Mouse (Mus musculus) neural tube, embryonic 11.5 days (tissue): ENCODE measurements around the gene Scamp3. TPM values are rescaled to one million over a fixed set of nuclear protein-coding genes. Genes with fewer than 3 reads are reported as not detected.
"Not testable (repeated sequence)": the region's sequence is repeated elsewhere in the genome, so short reads cannot be mapped to it uniquely, and the experiment has no call there.

Experiments used
- ATAC-seq: fragments of 200-750 bp; cut with Nextera tagmentation; 2 replicates; pipeline ENCODE4 v1.8.0; 2017; ENCODE audit warnings: moderate number of reproducible peaks, mild to moderate bottlenecking, moderate TSS enrichment, moderate library complexity; ENCODE audit not compliant: insufficient read depth, low FRiP score, low TSS enrichment
- DNase-seq: peaks from one replicate; pipeline ENCODE4 v3.0.0-alpha.2; 2015; ENCODE audit warnings: low spot score
- H3K27ac ChIP-seq: fragments of 300-500 bp; sonication (generic); 2 replicates; pipeline ENCODE4 v1.5.1; 2014; ENCODE audit warnings: low read depth, mild to moderate bottlenecking, low read length
- H3K27me3 ChIP-seq: fragments of 300-500 bp; sonication (generic); 2 replicates; pipeline ENCODE4 v1.6.1; 2014; ENCODE audit warnings: mild to moderate bottlenecking, low read length, mixed read lengths; ENCODE audit not compliant: control insufficient read depth, insufficient read depth
- H3K36me3 ChIP-seq: fragments of 300-500 bp; sonication (generic); 2 replicates; pipeline ENCODE4 v1.6.1; 2014; ENCODE audit warnings: mild to moderate bottlenecking, low read length, moderate library complexity, mixed read lengths; ENCODE audit not compliant: control insufficient read depth, insufficient read depth
- H3K4me1 ChIP-seq: fragments of 300-500 bp; sonication (generic); 2 replicates; pipeline ENCODE4 v1.6.1; 2014; ENCODE audit warnings: low read length, mixed read lengths; ENCODE audit not compliant: control insufficient read depth, insufficient read depth
- H3K4me2 ChIP-seq: fragments of 300-500 bp; sonication (generic); 2 replicates; pipeline ENCODE4 v1.6.1; 2014; ENCODE audit warnings: low read depth, mild to moderate bottlenecking, moderate library complexity
- H3K4me3 ChIP-seq: fragments of 300-500 bp; sonication (generic); 2 replicates; pipeline ENCODE4 v1.5.1; 2014; ENCODE audit warnings: low read depth, low read length
- H3K9ac ChIP-seq: fragments of 300-500 bp; sonication (generic); 2 replicates; pipeline ENCODE4 v1.6.1; 2014; ENCODE audit warnings: mild to moderate bottlenecking, low read length
- H3K9me3 ChIP-seq: fragments of 300-500 bp; sonication (generic); 2 replicates; pipeline ENCODE4 v1.6.1; 2016; ENCODE audit warnings: low read length; ENCODE audit not compliant: control insufficient read depth
- WGBS: fragments of 180-500 bp; shearing (Covaris S2); extraction: QIAGEN DNeasy Blood & Tissue Kit; methylation state at CpG from one replicate; pipeline ENCODE4 v1.1.7; 2014; 5-methylcytosine and 5-hydroxymethylcytosine counted together
- polyA plus RNA-seq: library from polyadenylated mRNA; unstranded; fragments of >200 nt; fragmentation: Nextera tagmentation; extraction: Ambion mirVana; gene quantifications from 2 replicates; pipeline ENCODE4 v1.2.1, GENCODE M21; 2014

Scamp3 gene
- polyA plus RNA-seq, 1 experiment from 2014 or later, result 92.8 TPM

GRCm38 (mm10) chr3:89159211-89159610 lies 18.1 kb upstream of the Scamp3 start:
- peak overlapping the region; percentile 99 for H3K4me2 ChIP-seq
- H3K9ac ChIP-seq, result peak overlapping the region; percentile 67
- DNase-seq (peak; percentile 69), ATAC-seq (no peak; the same call in 1 of the 2 replicates)
- H3K27ac ChIP-seq, result no peak overlapping the region
- peaks cover 4% of the 10 kb centered on the region; the same call in 1 of the 2 replicates for H3K27me3 ChIP-seq
- no peaks in the 10 kb centered on the region for H3K9me3 ChIP-seq
- WGBS, result 2% methylated on average over 13 of the region's 13 CpGs
- H3K4me1 ChIP-seq, result peaks cover 7% of the 10 kb centered on the region
- H3K36me3 ChIP-seq, result no peaks in the 10 kb centered on the region
- peak overlapping the region; percentile 68 for H3K4me3 ChIP-seq

GRCm38 (mm10) chr3:89159616-89160344 lies 17.5 kb upstream of the Scamp3 start, which contains the start of gene Hcn3:
Gene Hcn3 (minus strand): TSS chr3:89160196.
- Histone ChIP-seq H3K27ac (no peak within 1 kb of the TSS), H3K36me3 (no peaks in the 10 kb centered on the region), H3K4me1 (peaks cover 7% of the 10 kb centered on the region), H3K4me3 (peak within 1 kb of the TSS; percentile 68), H3K9ac (peak within 1 kb of the TSS; percentile 67), H3K9me3 (no peaks in the 10 kb centered on the region), H3K4me2 (peak within 1 kb of the TSS; percentile 99), H3K27me3 (peaks cover 4% of the 10 kb centered on the region; the same call in 1 of the 2 replicates)
- ATAC-seq (peak; percentile 74), DNase-seq (peak; percentile 85)
- under 1% methylated on average over 54 of the region's 66 CpGs for WGBS

GRCm38 (mm10) chr3:89161207-89161606 lies 16.1 kb upstream of the Scamp3 start:
- H3K4me3 ChIP-seq, H3K4me2 ChIP-seq, H3K27ac ChIP-seq, H3K27me3 ChIP-seq, H3K36me3 ChIP-seq, DNase-seq, ATAC-seq, H3K9ac ChIP-seq, H3K9me3 ChIP-seq: not testable (repeated sequence)
- H3K4me1 ChIP-seq, result peaks cover 15% of the 10 kb centered on the region

DNA sequence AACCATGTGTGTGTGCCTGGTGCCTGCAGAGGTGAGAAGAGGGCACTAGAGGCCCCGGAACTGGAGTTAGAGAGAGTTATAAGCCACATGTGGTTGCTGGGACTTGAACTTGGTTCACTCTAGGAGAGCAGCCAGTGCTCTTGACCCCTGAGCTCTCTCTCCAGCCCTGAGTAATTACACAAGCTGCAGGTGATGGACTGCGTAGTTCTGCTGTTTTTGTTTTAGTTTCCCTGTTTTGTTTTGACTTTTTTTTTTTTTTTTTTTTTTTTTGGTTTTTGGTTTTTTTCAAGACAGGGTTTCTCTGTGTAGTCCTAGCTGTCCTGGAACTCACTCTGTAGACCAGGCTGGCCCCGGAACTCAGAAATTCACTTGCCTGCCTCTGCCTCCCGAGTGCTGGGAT lies 15.5 kb upstream of the Scamp3 start:
- ATAC-seq, result no peak

GRCm38 (mm10) chr3:89163123-89163522 lies 14.2 kb upstream of the Scamp3 start:
- no peaks in the 10 kb centered on the region; the same call in 1 of the 2 replicates for H3K36me3 ChIP-seq
- ATAC-seq, result no peak
- no peak overlapping the region for H3K4me2 ChIP-seq
- DNase-seq, result no peak
- H3K9ac ChIP-seq, result no peak overlapping the region
- peaks cover 15% of the 10 kb centered on the region for H3K4me1 ChIP-seq
- no peaks in the 10 kb centered on the region for H3K9me3 ChIP-seq
- H3K4me3 ChIP-seq, result no peak overlapping the region
- H3K27me3 ChIP-seq, result peaks cover 4% of the 10 kb centered on the region; the same call in 1 of the 2 replicates
- H3K27ac ChIP-seq, result no peak overlapping the region
- 79% methylated on average over 1 of the region's 1 CpGs for WGBS

More for the DNA sequence above, 15.5 kb upstream of the Scamp3 start:
- no peak overlapping the region for H3K9ac ChIP-seq
- WGBS, result 77% methylated on average over 4 of the region's 4 CpGs
- no peak for DNase-seq
- no peaks in the 10 kb centered on the region for H3K36me3 ChIP-seq
- no peak overlapping the region for H3K4me3 ChIP-seq
- no peaks in the 10 kb centered on the region for H3K9me3 ChIP-seq
- peaks cover 15% of the 10 kb centered on the region for H3K4me1 ChIP-seq
- H3K27me3 ChIP-seq, result peaks cover 4% of the 10 kb centered on the region; the same call in 1 of the 2 replicates
- no peak overlapping the region for H3K4me2 ChIP-seq
- H3K27ac ChIP-seq, result no peak overlapping the region

DNA sequence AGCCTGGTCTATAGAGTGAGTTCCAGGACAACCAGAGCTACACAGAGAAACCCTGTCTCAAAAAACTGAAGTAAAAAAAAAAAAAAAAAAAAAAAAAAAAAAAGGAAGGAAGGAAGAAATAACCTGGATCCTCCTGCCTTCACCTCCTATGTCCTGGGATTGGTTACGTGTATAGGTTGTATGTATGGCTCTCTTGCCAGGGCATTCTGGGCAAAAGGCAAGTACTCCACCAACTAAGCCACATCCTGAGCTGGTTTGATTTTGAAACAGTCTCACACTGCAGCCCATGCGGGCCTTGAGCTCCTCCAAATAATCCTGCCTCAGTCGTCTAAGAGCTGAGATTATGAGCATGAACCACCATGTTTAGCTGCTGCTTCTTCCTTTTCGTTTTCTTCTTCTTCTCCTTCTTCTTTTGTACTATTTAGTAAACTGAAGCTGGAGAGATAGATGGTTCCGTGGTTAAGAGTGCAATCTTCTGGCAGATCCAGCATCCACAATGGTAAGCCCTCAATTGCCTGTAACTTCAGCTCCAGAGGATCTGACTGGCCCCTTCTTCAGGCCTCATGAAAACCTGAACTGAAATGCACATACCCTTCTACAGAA lies 13.5 kb upstream of the Scamp3 start:
- Histone ChIP-seq H3K9me3 (no peaks in the 10 kb centered on the region), H3K36me3 (peaks cover 2% of the 10 kb centered on the region), H3K4me1 (peaks cover 13% of the 10 kb centered on the region), H3K4me3 (peak overlapping the region; percentile 77), H3K9ac (no peak overlapping the region), H3K27ac (no peak overlapping the region), H3K27me3 (peaks cover 3% of the 10 kb centered on the region; the same call in 1 of the 2 replicates), H3K4me2 (peak overlapping the region; percentile 83)
- DNase-seq (no peak), ATAC-seq (no peak)
- 79% methylated on average over 5 of the region's 5 CpGs for WGBS

GRCm38 (mm10) chr3:89164506-89165267 lies 12.6 kb upstream of the Scamp3 start, which contains the start of gene Clk2:
Gene Clk2 (plus strand): TSS chr3:89164795.
- Histone ChIP-seq H3K4me2 (peak within 1 kb of the TSS; percentile 83), H3K27me3 (no peaks in the 10 kb centered on the region), H3K4me1 (peaks cover 9% of the 10 kb centered on the region), H3K36me3 (peaks cover 10% of the 10 kb centered on the region), H3K4me3 (peak within 1 kb of the TSS; percentile 77), H3K9me3 (no peaks in the 10 kb centered on the region), H3K27ac (peak within 1 kb of the TSS; percentile 90), H3K9ac (peak within 1 kb of the TSS; percentile 88)
- peak; percentile 93 for ATAC-seq
- under 1% methylated on average over 76 of the region's 79 CpGs for WGBS
- DNase-seq, result peak; percentile 97

GRCm38 (mm10) chr3:89165268-89165870 lies 11.9 kb upstream of the Scamp3 start:
- Histone ChIP-seq H3K9me3 (no peaks in the 10 kb centered on the region), H3K4me3 (peak overlapping the region; percentile 77), H3K27ac (peak overlapping the region; percentile 90), H3K4me1 (peaks cover 7% of the 10 kb centered on the region), H3K36me3 (peaks cover 17% of the 10 kb centered on the region), H3K9ac (peak overlapping the region; percentile 88), H3K4me2 (peak overlapping the region; percentile 83), H3K27me3 (no peaks in the 10 kb centered on the region)
- ATAC-seq (no peak), DNase-seq (no peak)
- WGBS, result 24% methylated on average over 12 of the region's 12 CpGs
